Mouse (Mus musculus) kidney, embryonic 14.5 days (tissue): Measurements from ENCODE around the gene Lrwd1. TPM values are rescaled to one million over a fixed set of nuclear protein-coding genes. Genes with fewer than 3 reads are reported as not detected.

Source experiments
- ATAC-seq: fragments of 200-750 bp; cut with Nextera tagmentation; 2 replicates; pipeline ENCODE4 v1.8.0; 2017; ENCODE audit warnings: moderate number of reproducible peaks, mild to moderate bottlenecking, moderate TSS enrichment, moderate library complexity; ENCODE audit not compliant: low FRiP score, low TSS enrichment
- H3K27ac ChIP-seq: fragments of 300-500 bp; sonication (generic); 2 replicates; pipeline ENCODE4 v1.5.1; 2014; ENCODE audit warnings: low read depth, mild to moderate bottlenecking, low read length, moderate library complexity, mixed read lengths
- H3K27me3 ChIP-seq: fragments of 300-500 bp; sonication (generic); 2 replicates; pipeline ENCODE4 v1.6.1; 2014; ENCODE audit warnings: mild to moderate bottlenecking, low read length; ENCODE audit not compliant: control insufficient read depth, insufficient read depth
- H3K36me3 ChIP-seq: fragments of 300-500 bp; sonication (generic); 2 replicates; pipeline ENCODE4 v1.6.1; 2014; ENCODE audit warnings: low read length, mixed read lengths; ENCODE audit not compliant: control insufficient read depth, insufficient read depth
- H3K4me1 ChIP-seq: fragments of 300-500 bp; sonication (generic); 2 replicates; pipeline ENCODE4 v1.6.1; 2014; ENCODE audit warnings: low read length, mixed read lengths; ENCODE audit not compliant: control insufficient read depth, insufficient read depth
- H3K4me2 ChIP-seq: fragments of 300-500 bp; sonication (generic); replicated peaks from 2 replicates; pipeline ENCODE4 v1.6.1; 2014; ENCODE audit warnings: low read depth, mild to moderate bottlenecking, low read length
- H3K4me3 ChIP-seq: fragments of 300-500 bp; sonication (generic); 2 replicates; pipeline ENCODE4 v1.5.1; 2014; ENCODE audit warnings: mild to moderate bottlenecking, low read length
- H3K9ac ChIP-seq: fragments of 300-500 bp; sonication (generic); 2 replicates; pipeline ENCODE4 v1.6.1; 2014; ENCODE audit warnings: low read depth, mild to moderate bottlenecking, low read length, moderate library complexity
- H3K9me3 ChIP-seq: fragments of 300-500 bp; sonication (generic); 2 replicates; pipeline ENCODE4 v1.6.1; 2016; ENCODE audit warnings: low read length; ENCODE audit not compliant: control insufficient read depth
- WGBS: fragments of 180-500 bp; shearing (Covaris S2); extraction: QIAGEN DNeasy Blood & Tissue Kit; methylation state at CpG from one replicate; pipeline ENCODE4 v1.1.7; 2014; 5-methylcytosine and 5-hydroxymethylcytosine counted together
- polyA plus RNA-seq: library from polyadenylated mRNA; unstranded; fragments of >200 nt; fragmentation: Nextera tagmentation; extraction: Ambion mirVana; gene quantifications from 2 replicates; pipeline ENCODE4 v1.2.1, GENCODE M21; 2014

The Lrwd1 gene
- polyA plus RNA-seq, 1 experiment from 2014 or later: 40.0 TPM

DNA sequence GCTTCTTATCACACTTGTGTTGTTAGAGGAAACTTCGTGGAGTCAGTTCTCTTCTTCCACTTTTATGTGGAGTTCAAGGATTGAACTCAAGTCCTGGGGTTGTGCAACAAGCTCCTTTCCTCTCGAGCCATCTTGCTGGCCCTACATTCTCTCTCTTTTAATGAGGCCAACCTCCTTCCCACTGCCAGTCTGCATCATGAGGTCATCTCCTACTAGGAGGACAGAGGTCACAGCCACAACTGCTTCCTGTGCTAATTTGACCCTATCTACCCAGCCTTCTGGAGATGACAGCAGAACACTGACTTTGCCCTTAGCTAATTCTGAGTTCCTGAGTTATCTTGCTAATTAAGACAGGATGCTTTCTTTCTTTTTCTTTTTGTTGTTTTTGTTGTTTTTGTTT is 27.4 kb downstream of the Lrwd1 start:
- no peak overlapping the region for H3K27ac ChIP-seq
- no peaks in the 10 kb centered on the region for H3K4me1 ChIP-seq
- H3K9ac ChIP-seq: no peak overlapping the region
- H3K36me3 ChIP-seq: no peaks in the 10 kb centered on the region
- H3K9me3 ChIP-seq: no peaks in the 10 kb centered on the region
- no peak for ATAC-seq
- WGBS: 42% methylated on average over 2 of the region's 2 CpGs
- H3K4me3 ChIP-seq: no peak overlapping the region
- H3K27me3 ChIP-seq: no peaks in the 10 kb centered on the region
- no peak overlapping the region for H3K4me2 ChIP-seq

DNA sequence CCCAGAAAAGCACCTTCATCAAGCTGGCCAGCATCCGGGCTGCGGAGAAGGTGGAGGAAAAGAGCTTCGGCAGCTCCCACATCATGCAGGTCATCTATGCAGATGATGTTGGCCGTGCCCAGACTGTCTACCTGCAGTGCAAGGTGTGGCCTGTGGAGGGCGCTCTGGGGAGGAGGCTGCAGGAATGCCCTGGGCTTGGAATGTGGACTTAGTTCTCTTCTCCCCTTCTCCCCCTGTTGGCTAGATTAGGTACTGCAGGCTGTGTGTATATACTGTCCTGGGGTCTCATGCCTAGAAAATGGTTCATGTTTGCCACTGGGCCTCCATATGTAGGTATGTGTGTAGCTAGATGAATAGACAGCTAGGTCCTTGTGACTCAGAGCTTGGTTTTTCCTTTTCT is 31.4 kb downstream of the Lrwd1 start:
- Histone ChIP-seq H3K9ac (no peak overlapping the region), H3K9me3 (no peaks in the 10 kb centered on the region), H3K27me3 (peaks cover 3% of the 10 kb centered on the region; the same call in 1 of the 2 replicates), H3K4me2 (no peak overlapping the region), H3K36me3 (no peaks in the 10 kb centered on the region), H3K27ac (no peak overlapping the region), H3K4me1 (0 out of 2 replicates have a peak, but pooled peaks cover 5% of the 10 kb centered on the region), H3K4me3 (no peak overlapping the region)
- 81% methylated on average over 5 of the region's 5 CpGs for WGBS
- no peak for ATAC-seq

DNA sequence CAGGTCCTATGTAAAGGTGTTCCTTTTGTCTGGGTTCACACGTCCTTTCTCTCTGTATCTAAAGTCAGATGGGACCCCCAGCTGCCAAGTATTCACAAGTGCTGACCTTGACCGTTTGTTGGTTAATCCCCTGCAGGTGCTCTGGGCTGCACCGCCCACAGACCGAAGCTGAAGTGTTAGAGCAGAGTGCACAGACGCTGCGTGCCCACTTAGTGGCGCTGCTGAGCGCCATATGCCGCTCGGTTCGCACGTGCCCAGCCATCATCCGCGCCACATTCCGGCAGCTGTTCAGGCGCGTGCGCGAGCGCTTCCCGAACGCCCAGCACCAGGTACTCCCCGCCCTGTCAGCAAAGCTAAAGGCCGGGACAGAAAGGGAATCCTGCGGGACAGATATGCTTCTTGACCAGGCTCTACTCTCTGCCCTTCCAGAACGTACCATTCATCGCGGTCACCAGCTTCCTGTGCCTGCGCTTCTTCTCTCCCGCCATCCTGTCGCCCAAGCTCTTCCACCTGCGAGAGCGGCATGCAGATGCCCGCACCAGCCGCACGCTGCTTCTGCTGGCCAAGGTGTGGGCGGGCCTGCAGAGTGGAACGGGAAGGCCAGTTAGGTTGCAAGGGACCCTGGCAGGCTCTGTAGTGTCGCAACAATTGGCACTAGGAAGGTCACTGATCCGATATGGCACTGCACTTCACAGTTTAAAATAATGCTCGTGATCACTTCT is 33.6 kb downstream of the Lrwd1 start:
- Histone ChIP-seq H3K27me3 (peaks cover 3% of the 10 kb centered on the region; the same call in 1 of the 2 replicates), H3K4me2 (peak overlapping the region; percentile 59), H3K9me3 (no peaks in the 10 kb centered on the region), H3K9ac (peak overlapping the region; percentile 42; the same call in 1 of the 2 replicates), H3K27ac (no peak overlapping the region), H3K4me1 (0 out of 2 replicates have a peak, but pooled peaks cover 5% of the 10 kb centered on the region), H3K36me3 (no peaks in the 10 kb centered on the region), H3K4me3 (peak overlapping the region; percentile 29)
- peak; percentile 70 for ATAC-seq
- WGBS: 7% methylated on average over 41 of the region's 41 CpGs

DNA sequence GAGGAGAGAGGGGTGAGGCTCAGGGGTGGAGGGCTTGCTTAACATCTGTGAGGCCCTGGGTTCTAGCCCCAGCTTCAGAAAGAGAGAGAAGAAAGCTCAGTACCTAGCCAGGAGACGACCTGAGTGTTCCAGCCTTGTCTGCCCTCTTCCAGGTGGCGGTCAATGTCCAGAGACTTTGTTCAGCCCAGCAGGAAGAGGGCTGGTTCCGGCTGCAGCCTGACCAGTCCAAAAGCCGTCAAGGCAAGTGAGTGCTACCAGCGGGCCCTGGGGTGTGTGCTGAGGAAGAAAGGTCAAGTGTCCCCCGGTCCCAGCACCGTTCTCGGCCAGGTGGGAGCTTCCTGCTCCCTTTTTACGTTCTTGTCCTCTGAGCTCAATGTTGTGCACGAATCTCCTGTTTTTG is 37.3 kb downstream of the Lrwd1 start:
- H3K4me3 ChIP-seq: no peak overlapping the region
- WGBS: 84% methylated on average over 10 of the region's 10 CpGs
- H3K27me3 ChIP-seq: peaks cover 3% of the 10 kb centered on the region; the same call in 1 of the 2 replicates
- no peak overlapping the region for H3K4me2 ChIP-seq
- 0 out of 2 replicates have a peak, but pooled peaks cover 5% of the 10 kb centered on the region for H3K4me1 ChIP-seq
- no peak for ATAC-seq
- no peaks in the 10 kb centered on the region for H3K36me3 ChIP-seq
- H3K9ac ChIP-seq: no peak overlapping the region
- no peak overlapping the region for H3K27ac ChIP-seq
- no peaks in the 10 kb centered on the region for H3K9me3 ChIP-seq

DNA sequence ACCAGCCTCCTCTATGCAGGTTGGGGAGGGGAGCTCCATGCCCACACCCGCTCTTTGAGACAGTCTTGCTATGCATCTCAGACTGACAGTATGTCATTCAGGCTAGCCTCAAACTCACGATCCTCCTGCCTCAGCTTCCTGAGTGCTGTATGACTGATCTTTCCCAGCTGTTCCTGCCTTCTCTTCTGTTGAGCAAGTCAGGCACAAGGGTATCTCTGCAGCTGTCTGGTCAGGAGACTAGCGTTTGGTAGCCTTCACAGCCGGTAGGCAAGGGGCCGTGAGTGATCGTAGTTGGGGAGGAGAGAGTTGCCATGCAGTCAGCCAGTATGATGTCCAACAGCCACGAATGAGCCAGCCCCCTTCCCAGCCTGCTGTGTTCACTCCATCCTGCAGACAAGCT is 40.8 kb downstream of the Lrwd1 start:
- H3K4me2 ChIP-seq: no peak overlapping the region
- H3K27me3 ChIP-seq: no peaks in the 10 kb centered on the region
- H3K4me1 ChIP-seq: no peaks in the 10 kb centered on the region
- 0 out of 2 replicates have a peak, but pooled peaks have one; percentile 2 for ATAC-seq
- no peak overlapping the region for H3K4me3 ChIP-seq
- no peak overlapping the region for H3K27ac ChIP-seq
- no peaks in the 10 kb centered on the region for H3K9me3 ChIP-seq
- 0 out of 2 replicates have a peak, but pooled peaks cover 4% of the 10 kb centered on the region for H3K36me3 ChIP-seq
- WGBS: 67% methylated on average over 7 of the region's 7 CpGs
- H3K9ac ChIP-seq: no peak overlapping the region

DNA sequence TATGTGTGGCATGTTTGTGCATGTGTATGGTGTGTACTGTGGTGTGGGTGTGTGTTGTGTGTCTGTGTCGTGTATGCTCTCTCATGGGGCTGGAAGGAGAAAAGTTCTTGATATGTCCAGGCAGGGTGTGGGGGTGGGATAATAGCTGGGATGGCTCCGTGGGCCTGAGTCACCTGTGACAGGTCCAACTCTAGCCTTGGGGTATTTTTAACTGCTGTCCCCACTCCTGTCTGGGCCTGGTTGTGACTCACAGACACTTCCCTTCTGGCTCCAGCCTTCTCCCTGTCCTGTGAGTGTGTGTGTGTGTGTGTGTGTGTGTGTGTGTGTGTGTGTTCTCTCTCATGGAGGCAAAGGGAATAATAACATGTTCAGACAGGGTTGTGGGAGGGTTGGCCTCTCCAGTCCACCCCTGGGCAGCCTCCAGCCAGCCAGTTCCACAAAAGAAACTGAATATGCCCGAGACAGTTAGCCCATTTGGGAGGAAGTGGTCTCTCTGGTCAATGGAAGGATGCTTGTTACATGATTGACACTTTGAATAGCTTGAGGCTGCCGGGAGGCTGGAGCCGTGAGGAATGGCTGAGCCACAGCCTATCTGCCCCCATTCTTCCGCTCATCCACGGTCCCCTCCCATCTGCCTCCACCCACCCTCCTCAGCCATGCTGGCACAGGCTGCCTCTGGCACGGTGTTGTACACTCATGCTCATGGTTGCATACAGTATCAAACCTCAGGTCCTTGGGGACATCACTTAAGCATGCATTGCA is 41.4 kb downstream of the Lrwd1 start:
- no peaks in the 10 kb centered on the region for H3K27me3 ChIP-seq
- H3K4me1 ChIP-seq: no peaks in the 10 kb centered on the region
- H3K9me3 ChIP-seq: no peaks in the 10 kb centered on the region
- H3K27ac ChIP-seq: no peak overlapping the region
- H3K4me2 ChIP-seq: no peak overlapping the region
- no peak overlapping the region for H3K9ac ChIP-seq
- WGBS: 54% methylated on average over 8 of the region's 8 CpGs
- 0 out of 2 replicates have a peak, but pooled peaks cover 4% of the 10 kb centered on the region for H3K36me3 ChIP-seq
- H3K4me3 ChIP-seq: no peak overlapping the region
- ATAC-seq: 0 out of 2 replicates have a peak, but pooled peaks have one; percentile 11

DNA sequence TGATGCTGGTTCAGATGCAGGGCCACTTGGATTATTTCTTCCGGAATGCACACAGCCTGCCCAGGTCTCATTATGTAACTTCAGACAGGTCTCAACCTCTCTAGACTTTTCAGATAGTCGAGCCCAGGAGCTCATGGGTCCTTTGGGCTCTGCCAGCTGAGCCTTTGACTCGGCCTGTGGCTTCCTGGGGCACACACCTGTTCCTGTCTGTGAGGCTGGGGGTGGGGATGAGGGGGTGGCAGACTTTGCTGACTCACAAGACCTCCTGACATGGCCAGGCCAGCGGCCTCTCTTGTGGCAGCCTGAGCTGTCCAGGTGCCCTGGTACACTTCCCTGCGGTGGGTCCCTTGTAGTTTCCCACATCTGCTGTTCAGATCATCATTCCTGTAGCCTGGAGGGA is 43.9 kb downstream of the Lrwd1 start:
- no peak for ATAC-seq
- H3K27ac ChIP-seq: no peak overlapping the region
- 62% methylated on average over 5 of the region's 5 CpGs for WGBS

DNA sequence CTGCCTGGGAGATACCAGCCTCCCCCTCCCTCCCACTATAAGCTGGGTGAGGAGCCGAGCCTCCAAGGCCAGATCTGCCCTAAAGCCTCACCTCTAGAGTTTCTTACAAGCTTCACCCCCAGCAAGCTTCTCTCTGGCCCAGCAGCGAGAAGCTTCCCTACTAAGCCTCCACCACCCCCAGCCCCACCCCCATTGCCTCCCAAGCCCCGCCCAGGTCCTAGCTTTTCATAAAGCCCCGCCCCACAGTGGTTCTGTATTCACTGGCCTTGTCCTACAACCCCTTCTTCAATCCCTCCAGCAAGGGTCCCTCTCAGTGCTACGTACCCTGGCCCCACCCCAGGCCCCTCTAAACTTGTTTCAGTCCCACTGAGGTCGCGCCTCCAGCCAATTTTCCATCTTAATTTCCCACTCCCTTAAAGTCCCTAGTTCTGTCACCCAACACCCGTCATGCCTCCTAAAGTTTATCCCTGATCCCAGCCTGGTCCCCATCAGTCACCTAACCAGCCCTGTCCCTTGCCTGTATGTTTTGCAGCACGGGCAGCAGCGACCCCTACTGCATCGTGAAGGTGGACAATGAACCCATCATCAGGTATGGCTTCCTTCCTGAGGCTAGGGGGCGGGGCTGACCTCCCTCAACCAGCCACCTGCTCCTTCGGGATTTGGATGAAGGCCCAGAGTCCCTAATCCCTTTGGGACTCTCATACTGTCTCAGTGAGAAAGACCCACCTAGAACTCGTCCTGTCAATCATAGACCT is 46.9 kb downstream of the Lrwd1 start:
- whole genome bisulfite sequencing: 21% methylated on average over 14 of the region's 14 CpGs
- H3K36me3 ChIP-seq: 0 out of 2 replicates have a peak, but pooled peaks cover 7% of the 10 kb centered on the region
- no peak overlapping the region for H3K4me2 ChIP-seq
- no peaks in the 10 kb centered on the region for H3K27me3 ChIP-seq
- no peaks in the 10 kb centered on the region for H3K9me3 ChIP-seq
- no peak for ATAC-seq
- no peak overlapping the region for H3K27ac ChIP-seq
- peaks cover 13% of the 10 kb centered on the region for H3K4me1 ChIP-seq
- no peak overlapping the region for H3K9ac ChIP-seq
- H3K4me3 ChIP-seq: no peak overlapping the region

More for the DNA sequence above, 43.9 kb downstream of the Lrwd1 start:
- H3K4me2 ChIP-seq: no peak overlapping the region
- H3K4me3 ChIP-seq: no peak overlapping the region
- no peaks in the 10 kb centered on the region for H3K9me3 ChIP-seq
- no peaks in the 10 kb centered on the region for H3K4me1 ChIP-seq
- H3K9ac ChIP-seq: no peak overlapping the region
- H3K36me3 ChIP-seq: 0 out of 2 replicates have a peak, but pooled peaks cover 4% of the 10 kb centered on the region
- H3K27me3 ChIP-seq: no peaks in the 10 kb centered on the region
